In the genomic region with DNA sequence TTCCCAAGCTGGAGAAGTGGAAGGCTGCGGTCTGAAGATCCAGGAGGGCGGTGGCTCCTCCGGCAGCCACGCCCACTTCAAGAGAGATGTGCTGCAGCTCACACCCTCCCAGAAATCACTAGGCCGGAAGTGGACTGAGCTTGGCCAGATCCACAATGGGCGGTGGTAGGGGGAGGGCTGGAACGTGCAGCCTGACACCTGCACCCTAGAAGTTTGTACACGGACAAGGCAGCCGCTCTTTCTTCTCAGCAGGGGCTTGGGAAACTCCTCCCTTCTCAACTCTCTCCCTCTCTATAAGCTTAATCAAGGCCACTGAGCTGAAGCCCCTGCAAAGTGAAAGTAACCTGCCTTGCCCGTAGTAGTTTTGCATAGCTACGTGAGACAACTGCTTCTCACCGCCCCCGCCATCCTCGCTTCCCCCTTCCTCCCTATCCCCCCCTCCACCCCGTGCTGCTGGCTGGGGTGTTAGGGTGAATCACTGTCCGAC, we compare ENCODE assay signal across 8 mouse cellular contexts.
DNase-seq lines count a peak whose midpoint lies in the region; ATAC-seq lines count a peak whose summit lies in the region.

No protein-coding gene starts in this region.

- intact Hi-C loops in gastrocnemius, postnatal 14 days (cut with DNase I; ENCODE audit: low total_unique reads) = loop anchor here (10.0 kb wide), 1 partner anchor 65 kb away; no protein-coding TSS in a partner anchor

- H3K9me3 ChIP-seq in liver, embryonic 16.5 days (replicated peaks; ENCODE audit: control insufficient read depth, low read length) = no peaks in the 10 kb centered on the region
- no peaks in the 10 kb centered on the region for H3K9me3 ChIP-seq in neural tube, embryonic 12.5 days

- peak overlapping the region; percentile 62 for H3K4me3 ChIP-seq in liver, embryonic 16.5 days (ENCODE audit: low read depth, low read length)
- H3K4me3 ChIP-seq in neural tube, embryonic 12.5 days = peak overlapping the region; percentile 34

- peak; percentile 66 for ATAC-seq in frontal cortex, adult (ENCODE audit: low TSS enrichment)
- ATAC-seq in liver, embryonic 16.5 days (ENCODE audit: low read depth) = peak; percentile 79
- ATAC-seq in neural tube, embryonic 12.5 days (ENCODE audit: low FRiP score, low read depth) = peak; percentile 90

- peaks cover 12% of the 10 kb centered on the region for H3K4me1 ChIP-seq in liver, embryonic 16.5 days (ENCODE audit: control insufficient read depth, low read depth, low read length)
- peaks cover 13% of the 10 kb centered on the region; the same call in 1 of the 2 replicates for H3K4me1 ChIP-seq in neural tube, embryonic 12.5 days

- peak overlapping the region; percentile 5 for H3K27ac ChIP-seq in liver, embryonic 16.5 days (ENCODE audit: low read length)
- H3K27ac ChIP-seq in neural tube, embryonic 12.5 days = no peak overlapping the region

- H3K9ac ChIP-seq in liver, embryonic 16.5 days (ENCODE audit: low read depth, low read length) = peak overlapping the region; percentile 15; the same call in 1 of the 2 replicates
- 0 out of 2 replicates have a peak overlapping the region, but pooled peaks have one; percentile 23 for H3K9ac ChIP-seq in neural tube, embryonic 12.5 days

- WGBS in liver, embryonic 16.5 days (ENCODE audit: insufficient replicate concordance) = under 1% methylated on average over 16 of the region's 16 CpGs
- WGBS in neural tube, embryonic 12.5 days = 4% methylated on average over 16 of the region's 16 CpGs

- H3K36me3 ChIP-seq in liver, embryonic 16.5 days (ENCODE audit: control insufficient read depth, insufficient read depth) = no peaks in the 10 kb centered on the region
- H3K36me3 ChIP-seq in neural tube, embryonic 12.5 days = no peaks in the 10 kb centered on the region

- no peaks in the 10 kb centered on the region for H3K27me3 ChIP-seq in liver, embryonic 16.5 days (ENCODE audit: control insufficient read depth, insufficient read depth, low read depth, low read length)
- no peaks in the 10 kb centered on the region for H3K27me3 ChIP-seq in neural tube, embryonic 12.5 days (replicated peaks)

- DNase-seq in frontal cortex, postnatal 25 days (ENCODE audit: low spot score in 2 of 2) = no peak
- DNase-seq in cerebellum, postnatal 25 days = peak; percentile 29 to 47
- peak; percentile 72 for DNase-seq in gastrocnemius, postnatal 14 days
- DNase-seq in induced T-regulatory cell, adult 2 months (ENCODE audit: low read depth) = peak; percentile 88
- DNase-seq in thymus, postnatal 10 days (ENCODE audit: low spot score in 2 of 2) = peak; percentile 60

- H3K4me2 ChIP-seq in liver, embryonic 16.5 days (ENCODE audit: low read depth, low read length) = peak overlapping the region; percentile 70
- peak overlapping the region; percentile 63 for H3K4me2 ChIP-seq in neural tube, embryonic 12.5 days (replicated peaks)

Comparison
In these comparisons a context has a peak if more than half of its experiments do, and no peak if none do; other contexts are left out.
1. DNase-seq: peak in cerebellum, postnatal 25 days (2 of 2), gastrocnemius, postnatal 14 days (single experiment), induced T-regulatory cell, adult 2 months (single experiment) and thymus, postnatal 10 days (2 of 2); none in frontal cortex, postnatal 25 days (0 of 2).
2. Peak in every context shown above with its lines, with median percentiles within 50 percentile points of each other: ATAC-seq.